Mouse (Mus musculus) small intestine, adult 2 months (tissue): Measurements from ENCODE around the gene Ctf2. TPM values are rescaled to one million over a fixed set of nuclear protein-coding genes. Genes with fewer than 3 reads are reported as not detected.

Experiments
- H3K27ac ChIP-seq: fragments of 200-500 bp; 2 replicates; pipeline ENCODE4 v1.5.1; 2012; ENCODE audit warnings: low read depth, low read length, control low read depth, inconsistent platforms; ENCODE audit not compliant: insufficient read depth
- H3K27me3 ChIP-seq: fragments of 200-500 bp; 2 replicates; pipeline ENCODE4 v1.6.1; 2012; ENCODE audit warnings: mild to moderate bottlenecking, moderate library complexity, low read length, inconsistent platforms; ENCODE audit not compliant: control insufficient read depth, insufficient read depth
- H3K36me3 ChIP-seq: fragments of 200-500 bp; 2 replicates; pipeline ENCODE4 v1.6.1; 2012; ENCODE audit warnings: mild to moderate bottlenecking, low read length, control low read depth, inconsistent platforms; ENCODE audit not compliant: control insufficient read depth, insufficient read depth
- H3K4me1 ChIP-seq: fragments of 200-500 bp; 2 replicates; pipeline ENCODE4 v1.6.1; 2012; ENCODE audit warnings: low read length, inconsistent platforms, mixed read lengths; ENCODE audit not compliant: control insufficient read depth, insufficient read depth, insufficient read length
- H3K4me3 ChIP-seq: fragments of 200-500 bp; 2 replicates; pipeline ENCODE4 v1.5.1; 2012; ENCODE audit warnings: low read depth, mild to moderate bottlenecking, control low read depth, inconsistent platforms, low read length, moderate library complexity
- CTCF ChIP-seq: fragments of 200-500 bp; IDR thresholded peaks from 2 replicates; pipeline ENCODE4 v1.5.1; 2012; ENCODE audit warnings: low read depth, mild to moderate bottlenecking, control low read depth, inconsistent platforms, low read length, moderate library complexity, mixed read lengths; ENCODE audit not compliant: insufficient replicate concordance, insufficient read length; ENCODE audit errors: extremely low read depth
- POLR2A ChIP-seq: fragments of 200-500 bp; IDR thresholded peaks from 2 replicates; pipeline ENCODE4 v1.6.1; 2012; ENCODE audit warnings: low read depth, mild to moderate bottlenecking, control low read depth, inconsistent platforms, low read length, moderate library complexity
- WGBS: fragments of 180-500 bp; shearing (Covaris S2); methylation state at CpG from one replicate; pipeline ENCODE4 v1.1.7; 2018; 5-methylcytosine and 5-hydroxymethylcytosine counted together
- polyA plus RNA-seq: library from polyadenylated mRNA; depleted of rRNA; stranded (reverse); fragments of >200 nt; gene quantifications from 2 replicates; pipeline ENCODE4 v1.2.3, GENCODE M21; 2012; rRNA removed

Gene Ctf2
- polyA plus RNA-seq, 1 experiment: not detected

- H3K4me3 ChIP-seq: no peak overlapping the region
- peaks cover 12% of the 10 kb centered on the region for H3K4me1 ChIP-seq
- TF ChIP-seq POLR2A (no peak), CTCF (no peak)
These were observed 54.4 kb downstream of the Ctf2 start for GRCm38 (mm10) chr7:127677609-127678008.

GRCm38 (mm10) chr7:127677077-127677476 is 54.9 kb downstream of the Ctf2 start:
- H3K36me3 ChIP-seq: no peaks in the 10 kb centered on the region
- H3K27me3 ChIP-seq: no peaks in the 10 kb centered on the region
- peaks cover 15% of the 10 kb centered on the region for H3K4me1 ChIP-seq
- WGBS: 71% methylated on average over 6 of the region's 6 CpGs
- H3K4me3 ChIP-seq: no peak overlapping the region
- no peak overlapping the region for H3K27ac ChIP-seq
- TF ChIP-seq CTCF (peak; percentile 79; the same call in 1 of the 2 replicates), POLR2A (no peak)

More at GRCm38 (mm10) chr7:127677609-127678008, 54.4 kb downstream of the Ctf2 start:
- WGBS: 93% methylated on average over 4 of the region's 4 CpGs
- no peak overlapping the region for H3K27ac ChIP-seq
- H3K36me3 ChIP-seq: no peaks in the 10 kb centered on the region
- no peaks in the 10 kb centered on the region for H3K27me3 ChIP-seq

GRCm38 (mm10) chr7:127675391-127675811 is 56.6 kb downstream of the Ctf2 start:
- Histone ChIP-seq H3K4me3 (no peak overlapping the region), H3K27me3 (no peaks in the 10 kb centered on the region), H3K4me1 (peaks cover 22% of the 10 kb centered on the region), H3K27ac (no peak overlapping the region), H3K36me3 (no peaks in the 10 kb centered on the region)
- WGBS: 86% methylated on average over 9 of the region's 9 CpGs
- no peak for TF ChIP-seq POLR2A
- TF ChIP-seq CTCF: no peak

GRCm38 (mm10) chr7:127674977-127675376 is 57.0 kb downstream of the Ctf2 start:
- Histone ChIP-seq H3K4me3 (no peak overlapping the region), H3K27ac (no peak overlapping the region), H3K36me3 (no peaks in the 10 kb centered on the region), H3K4me1 (peaks cover 22% of the 10 kb centered on the region), H3K27me3 (no peaks in the 10 kb centered on the region)
- WGBS: 5% methylated on average over 5 of the region's 5 CpGs
- TF ChIP-seq CTCF (peak; percentile 84; the same call in 1 of the 2 replicates), POLR2A (no peak)

- Histone ChIP-seq H3K36me3 (no peaks in the 10 kb centered on the region), H3K27ac (peak overlapping the region; percentile 100), H3K27me3 (no peaks in the 10 kb centered on the region), H3K4me3 (no peak overlapping the region), H3K4me1 (peaks cover 22% of the 10 kb centered on the region)
- WGBS: 23% methylated on average over 4 of the region's 4 CpGs
- TF ChIP-seq POLR2A (no peak), CTCF (no peak)
These were observed 59.2 kb downstream of the Ctf2 start for GRCm38 (mm10) chr7:127672776-127673175.

- H3K27ac ChIP-seq: peak overlapping the region; percentile 100
- 20% methylated on average over 11 of the region's 11 CpGs for WGBS
- no peaks in the 10 kb centered on the region for H3K36me3 ChIP-seq
- H3K27me3 ChIP-seq: no peaks in the 10 kb centered on the region
- TF ChIP-seq POLR2A: no peak
- no peak for TF ChIP-seq CTCF
- peaks cover 22% of the 10 kb centered on the region for H3K4me1 ChIP-seq
- H3K4me3 ChIP-seq: peak overlapping the region; percentile 21; the same call in 1 of the 2 replicates
These were observed 59.8 kb downstream of the Ctf2 start for GRCm38 (mm10) chr7:127671880-127672774.

Other genes starting within 250 kb of the Ctf2 start
- 22.6 and 52.6 TPM in 2 replicates for gene Srcap, start 220.2 kb downstream of the Ctf2 start, polyA plus RNA-seq
- gene Gm42715, start 212.6 kb downstream of the Ctf2 start, polyA plus RNA-seq: 5.4 and 9.5 TPM in 2 replicates
- 3.0 and 4.8 TPM in 2 replicates for gene Tmem265, start 170.8 kb downstream of the Ctf2 start, polyA plus RNA-seq
- gene Phkg2, start 158.8 kb downstream of the Ctf2 start, polyA plus RNA-seq: 23.3 and 43.2 TPM in 2 replicates
- 1.5 TPM in 2 replicates for gene Ccdc189, start 143.6 kb downstream of the Ctf2 start, polyA plus RNA-seq
- 10.6 and 20.6 TPM in 2 replicates for gene Rnf40, start 143.4 kb downstream of the Ctf2 start, polyA plus RNA-seq
- 4.4 and 5.5 TPM in 2 replicates for gene Zfp629, start 116.4 kb downstream of the Ctf2 start, polyA plus RNA-seq
- 11.1 and 24.6 TPM in 2 replicates for gene Bcl7c, start 23.2 kb downstream of the Ctf2 start, polyA plus RNA-seq
- gene Ctf1, start 19.4 kb downstream of the Ctf2 start, polyA plus RNA-seq: 7.1 and 8.3 TPM in 2 replicates
- gene Fbxl19, start 12.4 kb upstream of the Ctf2 start, polyA plus RNA-seq: 23.2 and 53.0 TPM in 2 replicates
- 17.9 and 21.3 TPM in 2 replicates for gene Orai3, start 37.6 kb upstream of the Ctf2 start, polyA plus RNA-seq
- 5.2 and 9.2 TPM in 2 replicates for gene Setd1a, start 44.5 kb upstream of the Ctf2 start, polyA plus RNA-seq
- gene Gm49388, start 53.4 kb upstream of the Ctf2 start, polyA plus RNA-seq: 0.39 TPM in 1 of 2 replicates, not detected in the other
- 31.3 and 45.7 TPM in 2 replicates for gene Hsd3b7, start 68.4 kb upstream of the Ctf2 start, polyA plus RNA-seq
- gene Stx4a, start 92.1 kb upstream of the Ctf2 start, polyA plus RNA-seq: 27.3 and 68.2 TPM in 2 replicates
- gene Stx1b, start 92.4 kb upstream of the Ctf2 start, polyA plus RNA-seq: 1.2 and 1.8 TPM in 2 replicates
- gene Zfp646, start 144.1 kb upstream of the Ctf2 start, polyA plus RNA-seq: 8.0 and 13.6 TPM in 2 replicates
- 3.7 and 7.1 TPM in 2 replicates for gene Zfp668, start 144.7 kb upstream of the Ctf2 start, polyA plus RNA-seq
- 1.6 and 2.1 TPM in 2 replicates for gene Prss53, start 158.8 kb upstream of the Ctf2 start, polyA plus RNA-seq
- gene Gm21974, start 163.3 kb upstream of the Ctf2 start, polyA plus RNA-seq: not detected in 2 replicates
- 94.3 and 97.7 TPM in 2 replicates for gene Vkorc1, start 163.5 kb upstream of the Ctf2 start, polyA plus RNA-seq
- 54.4 and 68.3 TPM in 2 replicates for gene Bckdk, start 171.9 kb upstream of the Ctf2 start, polyA plus RNA-seq
- 5.2 and 8.3 TPM in 2 replicates for gene Kat8, start 180.3 kb upstream of the Ctf2 start, polyA plus RNA-seq
- gene Prss8, start 197.9 kb upstream of the Ctf2 start, polyA plus RNA-seq: 30.0 and 41.3 TPM in 2 replicates
- 2.6 and 3.3 TPM in 2 replicates for gene Prss36, start 214.6 kb upstream of the Ctf2 start, polyA plus RNA-seq
- 90.6 and 184 TPM in 2 replicates for gene Fus, start 235.3 kb upstream of the Ctf2 start, polyA plus RNA-seq